Mouse (Mus musculus) kidney, adult 18-20 months (tissue): Measurements from ENCODE around the gene Usp1.
"Not testable (repeated sequence)": the region's sequence is repeated elsewhere in the genome, so short reads cannot be mapped to it uniquely, and the experiment has no call there.

Experiments
- DNase-seq: peaks from one replicate; pipeline ENCODE4 v3.0.0; 2021

The Usp1 gene

DNA sequence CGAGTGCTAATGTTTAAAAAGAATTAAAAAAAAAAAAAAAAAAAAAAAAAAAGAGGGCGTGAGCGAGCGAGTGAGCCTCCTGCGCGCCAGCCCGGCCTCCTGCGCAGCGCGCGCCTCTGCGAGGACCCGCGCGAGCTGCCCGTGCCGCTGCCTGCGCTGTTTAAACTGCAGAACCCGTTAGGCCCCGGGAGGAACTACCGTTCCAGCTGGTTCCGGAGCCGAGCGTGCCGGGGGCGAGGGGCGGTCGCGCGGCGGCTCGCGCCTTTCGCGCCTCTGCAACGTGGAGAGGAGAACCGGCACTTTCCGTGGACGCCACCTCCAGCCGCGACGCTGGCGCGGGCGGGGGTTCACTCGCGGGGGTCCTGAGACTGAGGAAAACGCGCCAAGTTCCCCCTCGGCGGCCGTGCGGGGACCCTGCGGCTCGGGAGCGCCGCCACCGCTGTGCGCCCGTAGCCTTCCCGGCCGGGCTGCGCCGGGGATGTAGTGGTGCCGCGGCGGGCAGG, at the start of gene Usp1:
Gene Usp1 (plus strand): TSS at position 243 of the 503 bp plus-strand sequence.
- DNase-seq = peak; percentile 90

DNA sequence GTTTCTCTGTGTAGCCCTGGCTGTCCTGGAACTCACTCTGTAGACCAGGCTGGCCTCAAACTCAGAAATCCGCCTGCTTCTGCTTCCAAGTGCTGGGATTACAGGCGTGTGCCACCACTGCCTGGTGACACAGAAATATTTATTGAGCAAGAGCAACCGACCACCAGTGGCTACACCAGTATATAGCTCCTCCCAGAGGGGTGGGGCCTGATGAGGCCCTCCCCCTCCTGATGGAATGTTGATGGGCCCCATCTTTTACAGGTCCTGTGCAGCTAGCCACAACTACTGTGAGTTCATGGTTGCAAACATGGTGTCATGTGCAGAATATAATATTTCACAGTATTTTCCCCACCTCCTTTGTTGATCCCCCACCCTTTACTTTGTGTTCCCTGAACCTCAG, 40.9 kb upstream of the Usp1 start:
- no peak for DNase-seq

DNA sequence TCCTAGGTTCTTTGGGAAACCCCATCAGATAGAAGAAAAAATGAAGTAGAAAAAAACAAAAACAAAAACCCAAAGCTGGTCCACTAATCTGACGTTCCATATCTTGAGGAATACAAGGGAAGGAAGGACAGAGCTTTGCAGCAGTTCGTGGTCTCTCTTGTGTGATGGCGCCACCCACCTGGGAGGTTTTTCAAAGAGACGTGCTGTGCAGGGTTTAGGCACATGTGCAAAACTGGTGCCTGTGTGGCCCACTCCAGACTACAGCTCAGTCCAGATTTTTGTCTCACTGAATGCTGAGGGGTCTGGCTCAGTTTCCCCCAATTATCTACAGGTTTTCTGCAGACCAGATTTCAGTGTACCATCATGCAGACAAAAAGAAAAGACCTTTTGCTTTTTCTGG, 37.2 kb upstream of the Usp1 start:
- no peak for DNase-seq

DNA sequence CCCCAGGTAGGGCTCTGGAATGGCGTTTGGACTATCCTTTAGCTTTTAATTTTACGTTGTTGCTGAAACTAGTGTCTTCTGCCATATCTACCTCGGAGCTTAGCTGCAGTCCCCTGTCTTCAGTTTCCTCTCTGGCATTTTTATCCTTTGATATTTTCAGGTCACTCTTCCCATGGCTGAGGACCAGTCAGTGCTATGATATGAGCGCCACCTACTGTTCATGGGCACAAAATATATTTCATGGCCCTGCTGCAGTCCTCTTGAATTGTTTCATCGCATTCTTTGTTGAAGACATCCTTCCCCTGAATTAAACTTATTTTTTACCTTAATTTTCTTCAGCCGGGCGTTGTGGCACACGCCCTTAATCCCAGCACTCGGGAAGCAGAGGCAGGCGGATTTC, 36.5 kb upstream of the Usp1 start:
- DNase-seq = peak; percentile 46

DNA sequence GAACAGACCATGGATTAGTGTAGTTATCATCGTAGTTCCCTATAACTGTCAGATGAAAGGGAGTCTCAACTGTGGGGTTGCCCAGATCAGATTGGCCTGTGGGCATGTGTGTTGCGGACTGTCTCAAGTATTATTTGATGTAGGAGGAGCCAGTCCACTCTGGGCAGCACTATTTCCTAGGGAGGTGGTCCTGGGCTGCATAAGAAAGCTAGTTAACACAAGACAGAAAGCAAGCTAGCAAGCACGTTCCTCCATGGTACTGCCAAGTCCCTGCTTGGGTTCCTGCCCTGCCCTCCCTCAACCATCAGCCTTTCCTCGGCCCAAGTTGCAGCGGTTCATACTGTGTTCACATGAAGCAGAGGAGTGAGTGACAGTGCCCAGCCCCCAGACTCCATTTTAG, 13.4 kb upstream of the Usp1 start:
- DNase-seq = no peak

DNA sequence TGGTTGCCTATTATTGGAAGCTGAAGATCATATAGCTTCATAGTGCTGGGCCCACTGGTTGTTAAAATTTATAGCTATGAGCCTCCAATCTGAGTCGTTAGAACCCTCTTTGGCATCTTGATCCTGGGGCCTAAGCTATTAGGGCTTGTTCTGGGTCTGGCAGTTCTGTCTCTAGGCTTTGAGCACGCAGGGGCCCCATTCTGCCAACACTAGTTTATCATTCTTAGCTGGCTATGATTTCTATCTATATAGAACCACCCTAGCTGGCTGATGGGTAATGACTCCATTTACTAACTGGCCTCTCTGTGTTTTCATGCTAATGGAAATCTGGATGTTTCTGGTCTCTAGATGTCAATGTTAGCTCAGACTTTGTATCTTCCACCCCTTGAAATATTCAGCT, 5.9 kb upstream of the Usp1 start:
- DNase-seq = no peak

DNA sequence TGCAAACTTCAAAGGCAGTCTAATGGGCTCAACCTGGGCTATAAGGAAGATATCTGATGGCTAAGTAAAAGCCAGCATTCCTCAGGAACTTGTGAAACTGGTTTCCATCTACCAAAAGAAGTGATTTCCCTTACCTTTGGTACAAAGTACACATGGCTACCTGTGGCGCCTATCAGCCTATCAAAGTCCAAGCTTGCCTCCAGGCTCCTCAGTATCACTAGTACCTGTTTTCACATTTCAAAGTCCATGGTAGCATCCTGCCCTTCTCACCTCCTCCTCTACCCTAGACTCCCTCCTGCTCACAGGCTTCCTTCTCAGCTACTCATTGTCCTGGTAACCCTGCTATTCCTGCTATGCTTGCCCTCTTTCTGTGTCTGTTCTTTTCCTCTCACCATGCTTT, 5.4 kb upstream of the Usp1 start:
- no peak for DNase-seq

DNA sequence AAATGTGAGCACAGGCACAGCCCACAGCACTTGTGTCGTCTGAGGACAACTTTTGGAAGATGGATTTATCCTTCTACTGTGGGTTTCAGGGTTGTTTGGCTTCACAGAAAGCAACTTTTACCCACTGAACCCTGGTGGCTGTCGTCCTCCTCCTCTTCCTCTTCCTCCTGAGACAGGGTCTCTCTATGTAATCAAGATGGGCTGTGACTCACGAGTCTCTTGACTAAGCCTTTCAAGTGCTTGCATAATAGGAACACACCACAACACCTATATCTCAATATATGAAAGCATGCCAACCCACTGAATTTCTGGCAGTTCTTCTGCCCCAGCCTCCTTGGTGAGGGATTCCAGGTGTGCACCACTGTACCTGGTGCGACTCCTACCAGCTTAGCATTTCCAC, 2.7 kb upstream of the Usp1 start:
- no peak for DNase-seq

DNA sequence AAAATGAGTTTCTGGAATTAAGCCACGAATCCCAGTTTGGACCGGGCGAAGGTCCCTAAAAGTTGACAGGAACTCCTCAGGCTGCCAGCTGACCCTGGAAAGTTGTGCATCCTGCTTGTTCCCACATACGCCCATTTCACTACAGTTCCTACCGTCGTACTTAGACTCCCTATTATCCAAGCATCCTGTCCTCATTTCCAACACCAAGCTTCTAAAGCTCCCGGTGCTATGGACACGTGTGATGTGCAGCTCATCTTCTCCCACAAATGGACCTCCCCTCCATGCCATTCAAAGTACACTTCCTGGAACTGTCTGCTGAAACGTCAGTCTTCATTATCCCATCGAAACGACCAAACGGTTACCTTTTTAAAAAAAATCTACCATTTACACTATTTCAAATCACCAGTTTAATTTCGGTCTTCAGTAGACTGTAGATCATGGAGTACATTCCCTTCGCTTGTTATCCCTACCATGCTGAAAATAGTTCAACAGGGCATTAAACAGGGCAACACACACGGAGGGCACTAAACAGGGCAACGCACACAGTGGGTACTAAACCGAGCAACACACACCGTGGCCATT, 1.5 kb upstream of the Usp1 start:
- DNase-seq = peak; percentile 16

DNA sequence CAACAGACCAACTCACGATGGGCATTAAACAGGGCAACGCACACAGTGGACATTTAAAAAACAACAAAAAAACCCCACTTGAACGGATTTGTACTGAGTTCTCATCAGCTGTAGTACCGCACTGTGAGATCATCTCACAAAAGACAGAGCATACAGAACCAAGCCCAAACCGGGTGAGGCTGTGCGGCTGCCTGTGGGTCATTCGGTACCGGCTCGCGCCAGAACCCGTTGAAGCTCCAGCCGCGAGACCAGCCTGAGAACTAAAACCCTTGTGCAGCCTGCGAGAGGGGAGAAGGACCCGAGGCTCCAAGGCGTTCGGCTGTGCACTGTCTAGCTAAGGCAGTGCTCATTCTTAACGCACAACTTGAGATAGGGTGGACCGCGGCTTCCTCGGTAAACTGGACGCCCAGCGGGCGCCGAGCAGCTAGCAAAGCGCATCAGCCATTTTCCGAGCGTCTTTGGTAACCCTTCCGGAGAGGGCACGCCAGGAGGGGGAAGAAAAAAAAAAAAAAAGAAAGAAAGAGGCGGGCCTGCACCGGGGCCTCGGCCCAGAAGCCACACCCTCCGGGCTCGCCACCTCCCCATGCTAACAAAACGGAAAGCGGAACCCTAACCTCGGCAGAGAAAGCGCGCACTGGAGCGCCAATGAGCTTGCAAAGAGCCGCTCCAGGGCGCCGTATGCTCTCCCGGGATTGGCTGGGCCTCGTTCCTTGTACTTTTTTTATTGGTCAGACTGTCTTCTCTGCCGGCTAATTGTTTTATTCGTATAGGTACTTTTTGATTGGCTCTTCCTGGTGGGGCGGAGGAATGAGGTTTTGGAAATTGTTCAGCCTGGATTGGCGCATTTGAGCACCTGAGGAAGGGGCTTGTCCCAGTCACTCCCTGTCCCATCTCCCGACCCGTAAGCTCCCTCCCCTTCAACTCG, 705 bp upstream of the Usp1 start:
- peak; percentile 94 for DNase-seq

DNA sequence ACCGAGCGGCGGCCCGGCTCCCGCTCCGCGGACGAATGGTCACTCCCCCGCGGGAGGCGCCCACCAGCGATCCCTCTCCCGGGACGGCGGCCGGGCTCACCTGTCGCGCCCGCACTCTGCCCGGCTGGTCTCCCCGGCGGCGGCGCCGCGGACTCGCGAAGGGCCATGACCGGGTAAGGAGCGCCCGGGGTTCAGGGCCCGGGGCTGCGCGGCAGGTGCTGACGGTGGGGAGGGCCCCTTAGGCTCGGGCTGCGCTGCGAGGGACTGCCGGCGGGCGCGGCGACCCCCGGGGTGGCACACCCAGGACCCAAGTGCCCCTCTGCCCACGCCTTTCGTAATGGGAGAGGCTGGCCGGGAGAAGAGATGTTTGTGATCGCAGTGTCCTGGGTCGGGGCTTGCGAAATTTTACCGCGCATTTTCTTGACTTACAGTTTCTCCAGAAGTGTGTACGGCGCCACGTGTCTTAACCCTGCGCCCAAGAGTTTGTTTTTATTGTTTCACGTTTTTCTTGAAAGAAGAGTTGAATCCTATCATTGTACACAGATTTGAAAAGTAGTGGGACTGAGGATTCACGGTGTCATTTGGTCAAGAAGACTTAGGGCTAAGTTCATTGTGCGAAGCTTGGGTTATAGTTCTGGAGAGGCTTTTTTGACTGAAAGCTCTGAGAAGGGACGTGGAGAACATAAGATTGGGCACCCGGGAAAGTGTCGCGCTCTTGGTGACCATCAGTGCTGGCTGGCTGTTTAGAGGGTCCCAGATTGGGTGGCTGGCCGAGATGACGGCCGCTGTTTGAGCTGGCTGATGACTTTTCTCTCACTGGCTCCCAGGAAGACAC, 678 bp downstream of the Usp1 start:
- DNase-seq = peak; percentile 10

DNA sequence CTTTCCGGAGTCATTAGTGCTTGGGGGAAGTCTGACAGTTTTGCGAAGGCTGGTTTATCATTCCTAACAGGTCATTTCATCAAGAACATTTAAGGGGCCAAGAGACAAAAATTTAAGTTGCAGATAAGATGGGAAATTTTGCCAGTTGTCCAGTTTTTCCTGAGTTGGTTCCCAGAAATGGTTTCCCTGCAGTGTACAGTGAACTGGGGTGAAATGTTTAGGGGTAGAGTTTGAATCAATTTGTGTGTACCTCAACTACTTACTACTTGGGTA, 1.2 kb downstream of the Usp1 start:
- no peak for DNase-seq

DNA sequence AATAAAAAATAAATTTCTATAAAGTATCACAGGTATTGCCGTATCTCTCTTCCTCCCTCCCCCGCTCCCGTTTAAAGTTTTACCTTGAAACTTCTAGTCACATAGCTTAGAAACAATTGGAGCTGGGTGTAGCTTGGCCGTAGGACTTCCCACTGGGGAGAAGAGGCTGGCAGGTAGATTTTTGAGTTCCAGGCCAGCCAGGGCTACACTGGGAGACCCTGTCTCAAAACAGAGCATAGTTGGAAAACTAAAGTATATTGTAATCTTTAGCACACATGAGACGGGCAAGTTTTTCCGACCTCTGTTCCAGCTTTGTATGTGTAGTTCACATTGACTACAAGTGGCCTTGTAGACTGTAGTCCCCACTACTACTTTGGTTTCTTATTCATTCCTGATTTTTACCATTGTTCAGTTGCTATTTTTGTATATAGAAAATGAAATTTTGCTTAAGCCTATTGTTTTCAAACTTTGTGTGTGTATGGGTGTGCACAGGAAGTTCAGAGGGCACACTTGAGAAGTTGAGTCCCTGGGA, 1.7 kb downstream of the Usp1 start:
- peak; percentile 5 for DNase-seq

DNA sequence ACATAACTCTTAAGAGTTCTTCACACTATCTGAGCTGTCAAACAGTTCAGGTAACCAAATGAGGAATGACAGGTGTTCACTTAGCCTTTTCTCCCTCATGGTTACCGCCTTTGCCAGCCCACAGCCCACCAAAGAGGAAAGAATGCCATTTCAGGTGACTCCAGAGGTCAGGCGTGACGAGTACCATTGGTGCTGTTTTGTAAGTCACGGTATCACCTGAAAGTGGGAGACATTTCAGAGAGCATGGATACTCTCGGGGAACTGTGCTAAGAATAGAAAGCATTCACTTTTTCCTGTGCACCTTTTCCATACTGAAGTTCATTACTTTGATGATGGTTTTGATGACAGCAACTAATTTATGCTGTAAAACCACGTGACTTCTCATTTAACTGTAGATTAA, 12.4 kb downstream of the Usp1 start:
- no peak for DNase-seq

DNA sequence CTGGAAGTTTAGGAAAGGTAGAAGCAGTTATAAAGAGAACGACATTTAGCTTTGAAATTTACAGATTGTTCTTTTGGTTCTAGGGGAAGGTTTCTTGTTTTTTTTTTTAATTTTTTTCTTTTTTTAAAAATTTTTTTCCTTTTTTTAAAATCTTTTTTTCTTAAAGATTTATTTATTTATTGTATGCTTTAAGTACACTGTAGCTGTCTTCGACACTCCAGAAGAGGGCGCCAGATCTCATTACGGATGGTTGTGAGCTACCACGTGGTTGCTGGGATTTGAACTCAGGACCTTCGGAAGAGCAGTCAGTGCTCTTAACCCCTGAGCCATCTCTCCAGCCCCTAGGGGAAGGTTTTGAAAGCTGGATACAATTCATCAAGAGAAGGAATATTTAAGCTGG, 14.6 kb downstream of the Usp1 start:
- not testable (repeated sequence) for DNase-seq

DNA sequence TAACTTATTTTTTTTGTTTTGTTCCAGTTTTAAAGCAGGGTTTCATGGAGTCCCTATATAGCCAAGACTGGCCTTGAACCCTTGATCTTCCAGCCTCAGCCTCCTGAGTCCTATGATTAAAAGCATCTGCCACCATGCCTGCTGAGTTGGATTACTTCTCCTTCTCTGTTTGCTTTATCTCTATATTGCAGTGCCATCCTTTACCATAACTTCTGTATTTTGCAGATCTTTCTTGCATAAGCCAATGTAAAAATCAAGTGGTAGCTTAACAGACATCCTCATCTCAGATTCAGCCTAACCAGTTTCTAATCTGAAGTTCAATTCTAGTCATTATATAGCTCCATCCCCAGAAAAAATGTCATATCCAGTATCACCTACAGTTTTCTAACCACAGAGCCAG, 27.0 kb downstream of the Usp1 start:
- DNase-seq = no peak

DNA sequence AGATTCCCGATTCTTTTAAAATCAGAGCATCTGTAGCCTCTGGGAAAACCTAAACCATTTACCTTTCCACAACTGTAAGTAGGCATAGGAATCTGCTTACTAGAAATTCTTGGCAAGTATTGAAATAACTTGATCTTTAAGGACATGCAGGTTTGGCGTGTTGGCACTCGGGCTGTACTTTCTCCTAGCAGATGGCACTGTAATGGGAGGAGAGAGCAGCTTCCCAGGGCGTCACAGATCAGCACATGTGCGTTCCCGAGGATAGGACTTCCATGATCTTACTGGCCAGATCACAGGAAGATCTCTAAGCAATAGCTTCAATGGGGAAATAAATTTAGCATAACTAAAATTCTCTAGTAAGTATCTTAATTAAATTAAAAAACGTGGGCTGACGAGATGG, 32.4 kb downstream of the Usp1 start:
- no peak for DNase-seq

DNA sequence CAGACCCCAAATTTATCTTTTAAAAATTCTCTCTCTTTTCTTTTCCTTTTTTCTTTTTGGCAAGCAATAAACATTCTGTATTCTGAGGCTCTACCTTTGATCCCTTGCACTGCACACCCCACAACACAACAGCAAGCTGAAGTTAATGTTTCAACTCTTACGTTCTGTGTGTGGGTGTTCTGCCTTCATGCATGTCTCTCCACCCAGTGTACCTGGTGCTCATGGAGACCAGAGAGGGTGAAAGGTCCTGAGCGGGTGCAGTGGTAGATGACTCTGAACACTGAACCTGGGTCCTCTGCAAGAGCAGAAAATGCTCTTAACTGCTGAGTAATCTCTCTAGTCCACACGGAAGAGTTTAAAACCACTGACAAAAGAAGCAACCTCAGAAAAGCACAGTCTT, 36.6 kb downstream of the Usp1 start:
- peak; percentile 50 for DNase-seq

DNA sequence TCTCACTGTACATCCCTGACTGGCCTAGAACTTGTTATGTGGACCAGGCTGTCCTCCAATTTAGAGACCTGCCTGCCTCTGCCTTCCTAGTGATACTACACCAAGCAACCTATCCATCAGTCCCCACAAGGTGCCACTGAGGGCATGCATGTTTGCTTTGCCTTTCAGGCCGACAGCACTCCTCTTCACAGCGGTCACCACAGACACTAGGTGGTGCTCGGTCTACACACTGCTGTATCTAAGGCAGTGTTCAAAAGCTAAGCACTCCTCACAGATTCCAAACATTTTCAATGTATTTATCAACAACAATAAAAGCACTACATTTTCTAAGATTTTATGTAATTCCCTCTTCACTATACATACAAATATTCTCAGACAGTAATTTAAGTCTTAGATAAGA, 46.3 kb downstream of the Usp1 start:
- no peak for DNase-seq

DNA sequence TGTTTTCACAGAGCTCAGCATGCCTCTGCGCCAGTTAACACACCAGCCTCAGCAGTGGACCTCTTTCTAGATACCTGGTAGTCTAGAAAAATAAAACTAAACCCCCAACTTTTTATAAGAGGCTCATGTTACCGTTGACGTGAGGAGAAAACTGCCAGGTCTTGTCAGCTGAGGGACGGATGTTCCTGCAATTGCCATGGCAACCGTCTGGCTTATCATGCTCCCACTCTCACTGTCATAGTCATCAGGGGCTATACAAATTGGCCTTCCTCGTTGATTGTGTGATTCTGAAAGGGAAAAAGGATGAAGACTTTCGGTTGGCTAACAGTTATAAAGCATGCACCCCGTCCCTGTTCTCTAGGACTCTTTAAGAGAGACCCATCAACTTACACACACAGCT, 52.1 kb downstream of the Usp1 start:
- DNase-seq = no peak

DNA sequence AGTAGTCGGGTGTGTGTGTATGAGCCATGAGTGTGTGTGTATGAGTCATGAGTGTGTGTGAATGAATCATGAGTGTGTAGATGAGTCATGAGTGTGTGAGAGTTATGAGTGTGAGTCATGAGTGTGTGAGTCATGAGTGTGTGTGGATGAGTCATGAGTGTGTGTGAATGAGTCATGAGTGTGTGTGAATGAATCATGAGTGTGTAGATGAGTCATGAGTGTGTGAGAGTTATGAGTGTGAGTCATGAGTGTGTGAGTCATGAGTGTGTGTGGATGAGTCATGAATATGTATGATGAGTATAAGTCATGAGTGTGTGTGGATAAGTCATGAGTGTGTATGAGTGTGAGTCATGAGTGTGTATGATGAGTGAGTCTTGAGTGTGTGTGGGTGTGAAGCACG, 54.7 kb downstream of the Usp1 start:
- not testable (repeated sequence) for DNase-seq

DNA sequence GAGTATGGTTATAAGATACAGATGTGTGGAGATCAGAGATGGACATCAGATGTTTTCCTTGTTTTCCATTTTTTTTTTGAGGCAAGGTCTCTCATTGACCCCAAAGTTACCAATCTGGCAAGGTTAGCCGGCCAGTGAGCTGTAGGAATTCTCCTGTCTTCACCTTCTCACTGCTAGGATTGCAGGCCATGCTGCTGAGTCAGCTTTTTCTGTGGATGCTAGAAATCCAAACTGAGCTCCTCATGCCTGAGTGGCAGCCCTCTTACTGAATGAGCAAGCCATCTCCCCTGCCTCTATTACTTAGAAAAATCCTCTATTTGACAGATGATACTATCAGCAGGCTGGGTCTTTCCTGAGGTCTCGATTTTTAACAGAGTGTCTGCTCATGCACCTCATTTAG, 55.1 kb downstream of the Usp1 start:
- DNase-seq = no peak

DNA sequence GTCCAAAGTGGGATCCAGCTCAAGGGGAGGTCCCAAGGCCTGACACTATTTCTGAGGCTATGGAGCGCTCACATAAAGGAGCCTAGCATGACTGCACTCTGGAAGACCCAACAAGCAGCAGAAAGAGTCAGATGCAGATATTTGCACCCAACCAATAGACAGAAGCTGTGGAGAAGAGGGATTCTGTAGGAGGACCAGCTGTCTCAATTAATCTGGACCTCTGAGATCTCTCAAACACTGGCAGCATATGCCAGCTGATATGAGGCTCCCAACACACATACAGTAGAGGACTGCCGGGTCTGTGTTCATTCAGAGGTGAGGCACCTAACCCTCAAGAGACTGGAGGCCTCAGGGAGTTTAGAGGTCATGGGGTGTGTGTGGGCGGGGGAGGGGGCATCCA, 56.4 kb downstream of the Usp1 start:
- not testable (repeated sequence) for DNase-seq

DNA sequence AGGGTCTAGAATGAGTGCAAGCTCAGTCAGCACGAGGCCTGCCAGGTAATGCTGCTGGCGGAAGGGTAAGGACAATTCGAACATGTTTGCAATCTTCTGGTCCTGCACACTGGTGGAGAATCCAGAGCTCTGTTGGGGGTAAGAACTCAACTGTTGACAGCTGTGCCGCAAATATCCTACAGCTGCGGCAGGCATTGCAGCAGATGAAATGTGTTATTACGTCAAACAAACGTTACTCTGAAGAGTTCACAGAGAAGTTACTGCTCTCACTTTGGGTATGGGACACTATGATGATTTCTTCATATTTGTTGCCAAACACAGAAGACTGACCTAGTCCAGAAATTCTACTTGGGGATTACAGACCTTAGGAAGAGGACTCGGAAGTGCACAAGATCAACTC, 61.1 kb downstream of the Usp1 start:
- no peak for DNase-seq
